Mouse (Mus musculus): ENCODE data around the gene Zfp93. TPM values are rescaled to one million over a fixed set of nuclear protein-coding genes. Genes with fewer than 3 reads are reported as not detected.

Zfp93 gene
- total RNA-seq (2021): 10 to 100 TPM; 14.8 to 15.2 TPM
- long read RNA-seq, experiment 1, transcript Zfp93-202 (4 exons, 3,508 nt): major isoform, 8 of 14 reads
- long read RNA-seq, experiment 1, partial matches to known transcripts: 0 of 14 reads
- long read RNA-seq, experiment 1, other reads (novel, unspliced or antisense): 6 of 14 reads
- long read RNA-seq, experiment 2, transcript Zfp93-202 (4 exons, 3,508 nt): major isoform, 11 of 20 reads
- long read RNA-seq, experiment 2, partial matches to known transcripts: 8 of 20 reads
- long read RNA-seq, experiment 2, other reads (novel, unspliced or antisense): 1 of 20 reads

GRCm38 (mm10) chr7:24270288-24270672, at the start of gene Zfp93:
Gene Zfp93, plus strand, starts transcription at chr7:24270420.
- no peak for TF ChIP-seq CTCF (conservative IDR thresholded peaks at IDR 0.05)
- peak within 1 kb of the TSS; percentile 96 for H3K4me3 ChIP-seq
- DNase-seq (ENCODE audit: low spot score in 2 of 2): peak; percentile 82 to 91

GRCm38 (mm10) chr7:24237040-24237791, 33.0 kb upstream of the Zfp93 start, which contains the start of gene Zfp109:
Gene Zfp109, minus strand, starts transcription at chr7:24237560.
- H3K27ac ChIP-seq: peak within 1 kb of the TSS; percentile 86
- H3K4me3 ChIP-seq: peak within 1 kb of the TSS; percentile 78
- peak; percentile 31; the same call in 1 of the 2 replicates for TF ChIP-seq CTCF (conservative IDR thresholded peaks at IDR 0.05)
- DNase-seq (ENCODE audit: low spot score in 2 of 2): peak; percentile 69 to 71

More at GRCm38 (mm10) chr7:24270288-24270672, at the start of gene Zfp93:
- peak within 1 kb of the TSS; percentile 80 for H3K27ac ChIP-seq

- peak overlapping the region; percentile 65 for H3K4me3 ChIP-seq
- TF ChIP-seq CTCF (conservative IDR thresholded peaks at IDR 0.05): no peak
- H3K27ac ChIP-seq: peak overlapping the region; percentile 81
- no peak for DNase-seq (ENCODE audit: low spot score in 2 of 2)
These were observed 16.2 kb upstream of the Zfp93 start for GRCm38 (mm10) chr7:24253779-24254615.

- H3K4me3 ChIP-seq: peak within 1 kb of the TSS; percentile 65
- peak; percentile 84 to 93 for DNase-seq (ENCODE audit: low spot score in 2 of 2)
- H3K27ac ChIP-seq: peak within 1 kb of the TSS; percentile 81
- no peak for TF ChIP-seq CTCF (conservative IDR thresholded peaks at IDR 0.05)
These were observed 15.4 kb upstream of the Zfp93 start, which contains the start of gene Zfp108 for GRCm38 (mm10) chr7:24254633-24255474. Gene Zfp108, plus strand, starts transcription at chr7:24254794.

GRCm38 (mm10) chr7:24259306-24259999, 10.8 kb upstream of the Zfp93 start:
- TF ChIP-seq CTCF (conservative IDR thresholded peaks at IDR 0.05): no peak
- H3K27ac ChIP-seq: no peak overlapping the region
- DNase-seq (ENCODE audit: low spot score in 2 of 2): no peak
- no peak overlapping the region for H3K4me3 ChIP-seq

- no peak for DNase-seq (ENCODE audit: low spot score in 2 of 2)
- TF ChIP-seq CTCF (conservative IDR thresholded peaks at IDR 0.05): no peak
- Histone ChIP-seq H3K27ac (no peak overlapping the region), H3K4me3 (no peak overlapping the region)
These were observed 10.3 kb upstream of the Zfp93 start for GRCm38 (mm10) chr7:24260000-24260312.

- DNase-seq (ENCODE audit: low spot score in 2 of 2): no peak
- TF ChIP-seq CTCF (conservative IDR thresholded peaks at IDR 0.05): no peak; the same call in 1 of the 2 replicates
- Histone ChIP-seq H3K27ac (no peak overlapping the region), H3K4me3 (no peak overlapping the region)
These were observed 1.8 kb upstream of the Zfp93 start for GRCm38 (mm10) chr7:24268176-24269155.

- Histone ChIP-seq H3K4me3 (no peak overlapping the region; the same call in 1 of the 2 replicates), H3K27ac (no peak overlapping the region)
- no peak for TF ChIP-seq CTCF (conservative IDR thresholded peaks at IDR 0.05)
- DNase-seq (ENCODE audit: low spot score in 2 of 2): no peak
These were observed 964 bp upstream of the Zfp93 start for GRCm38 (mm10) chr7:24269256-24269655.

GRCm38 (mm10) chr7:24269667-24270287, 443 bp upstream of the Zfp93 start:
- TF ChIP-seq CTCF (conservative IDR thresholded peaks at IDR 0.05): no peak
- peak overlapping the region; percentile 80 for H3K27ac ChIP-seq
- DNase-seq (ENCODE audit: low spot score in 2 of 2): no peak
- H3K4me3 ChIP-seq: peak overlapping the region; percentile 96

GRCm38 (mm10) chr7:24271191-24271590, 971 bp downstream of the Zfp93 start:
- no peak overlapping the region for H3K4me3 ChIP-seq

More at GRCm38 (mm10) chr7:24271191-24271590, 971 bp downstream of the Zfp93 start:
- H3K27ac ChIP-seq: no peak overlapping the region
- no peak for DNase-seq (ENCODE audit: low spot score in 2 of 2)
- TF ChIP-seq CTCF (conservative IDR thresholded peaks at IDR 0.05): no peak
